Mouse (Mus musculus) cortical plate, adult 2 months (tissue): ENCODE measurements around the gene R3hcc1l. TPM values are rescaled to one million over a fixed set of nuclear protein-coding genes. Genes with fewer than 3 reads are reported as not detected.

Experiments used
- H3K27ac ChIP-seq: fragments of 200-500 bp; 2 replicates; pipeline ENCODE4 v1.5.1; 2012; ENCODE audit warnings: low read length, control low read depth, inconsistent platforms; ENCODE audit not compliant: insufficient read depth
- H3K4me1 ChIP-seq: fragments of 200-500 bp; 2 replicates; pipeline ENCODE4 v1.6.1; 2011; ENCODE audit warnings: low read length; ENCODE audit not compliant: control insufficient read depth, insufficient read depth
- H3K4me3 ChIP-seq: fragments of 200-500 bp; 2 replicates; pipeline ENCODE4 v1.5.1; 2011; ENCODE audit warnings: mild to moderate bottlenecking, low read length, control low read depth; ENCODE audit not compliant: insufficient read depth
- CTCF ChIP-seq: fragments of 200-500 bp; IDR thresholded peaks from 2 replicates; pipeline ENCODE4 v1.5.1; 2011; ENCODE audit warnings: mild to moderate bottlenecking, control low read depth, low read length; ENCODE audit not compliant: insufficient read depth; ENCODE audit errors: extremely low read depth
- POLR2A ChIP-seq: fragments of 200-500 bp; IDR thresholded peaks from 2 replicates; pipeline ENCODE4 v1.6.1; 2011; ENCODE audit warnings: mild to moderate bottlenecking, low read length, control low read depth; ENCODE audit not compliant: insufficient read depth; ENCODE audit errors: extremely low read depth
- polyA plus RNA-seq: library from polyadenylated mRNA; depleted of rRNA; stranded (reverse); fragments of >200 nt; gene quantifications from 2 replicates; pipeline ENCODE4 v1.2.3, GENCODE M21; 2012

The R3hcc1l gene
- polyA plus RNA-seq, 1 experiment = 12.4 TPM

DNA sequence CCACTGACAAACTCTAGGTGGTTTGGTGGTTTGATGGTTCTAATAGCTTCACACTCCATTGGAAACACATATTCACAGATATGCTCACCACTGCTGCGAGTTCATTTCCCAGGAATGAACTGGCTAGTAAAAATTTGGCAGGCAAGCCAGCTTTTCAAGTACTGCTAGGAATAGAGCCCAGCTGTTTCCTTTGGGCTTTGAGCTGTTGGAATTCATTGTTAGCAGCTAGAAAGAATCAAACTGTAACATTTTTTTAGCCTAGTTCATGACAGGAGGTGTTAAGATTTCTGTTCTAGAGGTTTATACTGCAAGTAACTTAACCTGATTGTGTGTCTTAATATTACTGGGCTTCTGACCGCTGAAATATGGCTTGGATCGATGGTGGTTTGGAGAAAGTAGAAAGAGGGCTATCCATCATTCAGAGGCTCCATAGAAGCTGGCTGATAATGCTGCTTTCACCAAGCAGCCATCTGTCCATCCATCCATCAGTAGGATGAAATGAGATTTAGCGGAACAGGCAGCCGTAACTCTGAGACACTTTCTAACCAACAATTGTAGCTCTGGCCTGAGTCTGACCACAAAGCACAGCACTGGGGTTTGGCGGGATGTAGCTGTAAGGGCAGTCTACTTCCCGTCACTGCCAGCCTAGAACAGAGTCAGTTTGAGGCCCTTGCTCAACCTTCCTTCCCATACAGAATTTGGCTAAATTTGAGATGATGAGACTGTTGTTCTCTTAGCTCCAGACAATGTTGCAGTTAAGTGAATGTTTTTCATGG lies 21.0 kb downstream of the R3hcc1l start:
- TF ChIP-seq CTCF (no peak), POLR2A (no peak)
- Histone ChIP-seq H3K4me3 (no peak overlapping the region), H3K27ac (no peak overlapping the region), H3K4me1 (peaks cover 3% of the 10 kb centered on the region)

DNA sequence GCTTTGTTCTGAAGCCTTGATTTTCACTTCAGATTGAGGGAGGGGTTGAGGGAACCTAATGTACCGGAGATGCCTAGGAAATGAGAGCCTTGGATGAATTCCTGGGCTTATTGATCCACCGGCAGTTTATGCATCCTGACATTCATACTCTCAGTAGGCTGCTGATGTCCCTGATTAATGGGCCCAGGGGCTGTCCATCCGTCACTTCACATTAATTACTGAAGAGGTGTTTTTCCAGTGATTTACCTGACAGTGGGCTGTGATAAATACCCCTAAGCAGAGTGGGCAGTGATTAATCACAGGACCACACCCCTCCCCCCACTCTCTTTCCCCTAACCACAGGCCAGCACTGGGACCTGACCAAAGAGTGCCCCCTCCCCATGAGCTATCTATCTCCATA lies 22.1 kb downstream of the R3hcc1l start:
- no peak for TF ChIP-seq POLR2A
- TF ChIP-seq CTCF = no peak
- no peak overlapping the region for H3K4me3 ChIP-seq
- H3K4me1 ChIP-seq = peaks cover 3% of the 10 kb centered on the region
- H3K27ac ChIP-seq = no peak overlapping the region

DNA sequence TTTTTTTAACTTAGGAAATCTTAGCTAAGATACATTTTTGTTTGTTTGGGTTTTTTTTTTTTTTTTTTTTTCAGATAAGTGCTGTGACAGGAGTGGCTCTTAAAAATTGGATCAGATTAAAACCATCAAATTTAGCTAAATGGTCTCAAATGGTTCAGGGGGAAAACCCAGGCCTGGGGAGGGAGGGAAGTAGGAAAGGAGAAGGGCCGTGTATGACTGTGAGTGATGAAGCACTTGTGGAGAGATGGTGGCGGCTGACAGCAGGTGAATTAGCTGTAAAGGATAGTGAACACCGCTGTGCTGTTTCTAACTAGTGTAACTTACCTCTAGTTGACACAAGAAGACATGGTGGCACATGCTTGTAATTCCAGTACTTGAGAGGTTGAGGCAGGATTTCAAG lies 40.1 kb downstream of the R3hcc1l start:
- H3K4me1 ChIP-seq = no peaks in the 10 kb centered on the region
- TF ChIP-seq POLR2A = no peak
- no peak for TF ChIP-seq CTCF
- H3K4me3 ChIP-seq = no peak overlapping the region
- H3K27ac ChIP-seq = no peak overlapping the region

DNA sequence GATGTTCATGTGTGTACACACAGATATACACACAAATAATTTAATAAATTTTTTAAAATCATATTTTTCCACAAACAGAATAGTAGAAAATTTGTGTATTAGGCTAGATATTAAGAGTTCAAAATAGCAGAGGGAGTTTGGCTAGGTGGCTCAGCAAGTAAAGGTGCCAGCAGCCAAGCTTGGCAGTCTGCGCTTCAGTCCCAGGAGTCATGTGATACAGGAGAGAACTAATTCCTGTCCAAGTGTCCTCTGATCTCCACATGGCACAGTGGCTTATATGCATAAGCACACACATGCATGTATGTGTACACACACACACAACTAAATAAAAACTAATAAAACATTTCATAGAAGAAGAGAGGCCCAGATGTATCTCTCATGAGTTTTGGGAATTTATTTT lies 43.4 kb downstream of the R3hcc1l start:
- Histone ChIP-seq H3K4me1 (no peaks in the 10 kb centered on the region), H3K27ac (no peak overlapping the region), H3K4me3 (no peak overlapping the region)
- no peak for TF ChIP-seq POLR2A
- TF ChIP-seq CTCF = no peak

DNA sequence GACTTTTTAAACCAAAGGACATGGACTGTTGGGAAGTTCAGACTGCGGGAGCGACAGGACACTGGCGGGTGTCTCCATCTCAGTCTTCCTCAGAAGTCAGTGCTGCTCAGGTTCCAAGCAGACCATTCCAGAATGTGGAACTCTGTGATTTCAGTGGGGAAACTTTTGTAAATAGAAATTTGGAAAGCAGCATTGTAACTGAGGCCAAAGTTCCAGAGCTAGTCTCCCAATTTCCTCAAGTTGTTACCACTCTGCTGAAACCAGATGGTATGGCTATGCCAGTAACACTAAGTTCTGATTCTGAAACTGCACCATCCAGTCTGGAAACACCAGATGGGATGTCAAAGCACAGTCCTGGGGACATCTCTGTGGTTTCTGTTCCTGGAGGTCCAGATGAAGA lies 44.4 kb downstream of the R3hcc1l start:
- no peak overlapping the region for H3K27ac ChIP-seq
- no peak for TF ChIP-seq CTCF

DNA sequence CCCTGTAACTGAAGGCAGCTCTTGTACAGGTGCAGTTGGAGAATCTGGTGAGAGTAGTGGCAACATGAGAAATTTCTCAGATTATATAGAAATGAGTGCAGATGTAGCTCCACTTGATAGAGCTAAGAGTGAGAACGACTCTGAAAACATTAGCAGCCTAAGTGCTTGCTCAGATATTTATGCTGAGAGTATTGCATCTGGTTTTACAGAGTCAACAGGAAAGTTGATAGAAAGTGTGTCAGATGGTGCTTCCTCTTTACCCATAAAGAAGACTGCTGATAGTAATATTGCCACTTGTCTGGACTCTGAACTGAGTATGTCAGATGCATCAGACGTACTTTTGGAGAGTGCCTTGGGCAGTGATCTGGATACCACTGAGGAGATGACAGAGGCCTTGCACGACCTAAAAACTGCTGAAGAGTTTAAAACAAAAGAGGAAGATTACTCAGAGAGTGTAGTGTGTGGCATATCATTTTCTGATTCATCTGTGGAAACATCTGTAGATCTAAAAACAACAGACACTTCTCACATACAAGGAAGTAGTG lies 45.2 kb downstream of the R3hcc1l start:
- no peak overlapping the region for H3K4me3 ChIP-seq
- no peaks in the 10 kb centered on the region; the same call in 1 of the 2 replicates for H3K4me1 ChIP-seq
- TF ChIP-seq POLR2A (no peak), CTCF (no peak)
- no peak overlapping the region for H3K27ac ChIP-seq

More for the DNA sequence above, 44.4 kb downstream of the R3hcc1l start:
- Histone ChIP-seq H3K4me1 (no peaks in the 10 kb centered on the region), H3K4me3 (no peak overlapping the region)

DNA sequence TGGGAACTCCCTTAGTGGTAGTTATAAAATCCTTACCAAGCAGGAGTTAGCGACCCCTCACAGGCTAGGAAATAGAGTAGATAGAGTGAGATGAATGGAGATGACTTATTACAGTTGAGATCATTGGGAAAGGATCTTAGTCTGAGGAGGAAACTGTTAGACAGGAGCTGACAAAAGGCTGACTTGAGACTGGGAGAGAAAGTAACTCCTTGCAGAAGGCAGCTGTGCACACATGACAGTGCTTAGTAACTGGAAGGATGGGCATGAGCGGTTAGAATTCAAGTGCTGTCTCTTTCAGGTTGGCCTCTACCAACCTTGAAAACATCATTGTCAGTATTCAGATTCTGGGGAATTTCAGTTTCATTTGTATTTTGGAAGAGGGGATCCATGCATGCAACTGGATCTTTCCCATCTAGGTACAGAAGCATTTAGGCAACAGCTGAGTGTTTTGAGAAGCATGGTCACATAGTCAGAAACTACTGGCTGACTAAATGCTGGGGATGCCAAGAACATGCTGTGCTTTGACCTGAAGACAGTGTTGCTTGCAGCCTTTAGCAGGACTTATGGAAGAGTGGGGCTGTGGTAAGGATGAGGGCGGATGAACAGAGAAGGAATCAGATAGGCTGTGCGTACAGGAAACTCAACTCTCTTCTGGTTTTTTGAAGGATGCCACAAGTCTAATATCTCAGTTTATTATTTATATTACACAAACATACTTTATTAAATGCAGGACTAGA lies 47.9 kb downstream of the R3hcc1l start:
- Histone ChIP-seq H3K27ac (no peak overlapping the region), H3K4me1 (peaks cover 4% of the 10 kb centered on the region; the same call in 1 of the 2 replicates), H3K4me3 (no peak overlapping the region)
- no peak for TF ChIP-seq POLR2A
- TF ChIP-seq CTCF = no peak

DNA sequence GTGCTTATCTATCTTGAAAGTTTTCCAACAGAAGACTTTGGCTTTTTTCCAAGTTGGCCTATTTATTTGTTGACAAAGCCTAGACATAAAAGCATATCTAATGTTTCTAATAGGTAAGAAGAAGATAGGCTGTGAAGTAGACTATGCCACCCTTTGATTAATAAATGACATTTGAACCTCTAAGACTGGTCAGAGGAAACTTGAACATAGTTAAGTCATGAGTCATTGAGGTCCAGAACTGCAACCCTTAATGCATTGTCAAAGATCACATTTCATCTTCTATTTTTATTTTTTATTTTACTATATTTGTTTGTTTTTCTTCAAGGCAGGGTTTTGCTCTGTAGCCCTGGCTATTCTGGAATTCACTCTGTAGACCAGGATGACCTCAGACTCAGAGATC lies 48.5 kb downstream of the R3hcc1l start:
- Histone ChIP-seq H3K27ac (no peak overlapping the region), H3K4me3 (no peak overlapping the region), H3K4me1 (peaks cover 4% of the 10 kb centered on the region; the same call in 1 of the 2 replicates)
- TF ChIP-seq POLR2A (no peak), CTCF (no peak)

DNA sequence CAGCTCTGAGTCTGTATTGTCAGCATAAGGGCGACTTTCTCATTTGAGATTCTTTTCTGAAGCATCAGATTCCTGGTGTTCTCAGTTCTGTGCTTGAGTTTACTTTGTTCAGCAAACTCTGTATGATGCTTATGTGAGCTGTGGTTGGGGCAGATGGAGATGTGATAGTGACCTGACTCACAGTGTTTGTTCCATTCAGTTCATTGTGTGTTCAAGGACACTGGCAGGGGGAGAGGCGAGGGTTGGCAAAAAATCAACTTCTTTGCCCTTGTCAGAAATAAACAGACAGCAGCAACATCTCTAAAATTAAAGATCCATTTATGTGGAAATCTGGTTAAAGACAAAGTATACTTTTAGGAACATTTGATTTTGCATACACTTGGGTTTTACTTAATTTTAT lies 50.5 kb downstream of the R3hcc1l start:
- no peak overlapping the region for H3K4me3 ChIP-seq
- peaks cover 4% of the 10 kb centered on the region; the same call in 1 of the 2 replicates for H3K4me1 ChIP-seq
- TF ChIP-seq CTCF (no peak), POLR2A (no peak)
- no peak overlapping the region for H3K27ac ChIP-seq
